Comparison of ENCODE assay signal across 12 mouse cellular contexts in the genomic region with DNA sequence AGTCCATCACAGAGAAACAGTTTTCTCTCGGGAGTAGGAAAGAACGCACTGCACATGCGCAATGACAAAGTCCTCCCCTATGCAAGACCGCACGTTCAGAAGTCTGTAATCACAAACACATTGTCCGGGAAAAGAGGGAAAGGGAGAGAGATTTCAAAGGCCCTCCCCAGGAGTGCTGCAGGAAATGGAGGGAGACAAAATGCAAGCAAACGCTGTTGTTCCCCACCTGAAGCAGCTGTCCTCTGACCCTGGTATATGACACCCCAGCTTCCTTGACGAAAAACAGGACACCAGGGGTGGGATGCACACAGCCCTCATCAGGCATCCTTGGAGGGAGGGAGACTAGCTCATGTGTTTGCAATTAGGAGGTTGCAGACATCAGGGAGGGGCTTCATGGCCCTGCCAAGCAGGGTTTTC.
DNase-seq lines count a peak whose midpoint lies in the region; ATAC-seq and TF ChIP-seq lines count a peak whose summit lies in the region.
"Had no signal": no experiment of that assay in that cellular context is flagged by ENCODE, and none has a peak within 500 bp of the region (broad histone marks: within the 10 kb centered on the region; RNA-seq: fewer than 3 reads in every experiment).

No protein-coding gene starts in this region.

- H3K4me2 ChIP-seq in intestine, embryonic 14.5 days (ENCODE audit: low read length), result peak overlapping the region; percentile 22; the same call in 1 of the 2 replicates
- no peak overlapping the region for H3K4me2 ChIP-seq in intestine, postnatal 0 days (replicated peaks; ENCODE audit: low read depth)
- peak overlapping the region; percentile 51 for H3K4me2 ChIP-seq in limb, embryonic 13.5 days (replicated peaks)
- H3K4me2 ChIP-seq: kidney, embryonic 15.5 days had no signal

- H3K27me3 ChIP-seq in intestine, embryonic 14.5 days (replicated peaks; ENCODE audit: control insufficient read depth, insufficient read depth, low read length), result no peaks in the 10 kb centered on the region
- no peaks in the 10 kb centered on the region for H3K27me3 ChIP-seq in intestine, postnatal 0 days (replicated peaks; ENCODE audit: control insufficient read depth, insufficient read depth, low read length)
- H3K27me3 ChIP-seq in embryonic facial prominence, embryonic 10.5 days (replicated peaks; ENCODE audit: low read depth, poor library complexity, severe bottlenecking), result no peaks in the 10 kb centered on the region
- H3K27me3 ChIP-seq in limb, embryonic 13.5 days, result no peaks in the 10 kb centered on the region

- peak overlapping the region; percentile 18 for H3K27ac ChIP-seq in intestine, embryonic 14.5 days (ENCODE audit: low read depth)
- H3K27ac ChIP-seq in intestine, postnatal 0 days (ENCODE audit: low read depth, low read length), result no peak overlapping the region
- H3K27ac ChIP-seq in embryonic facial prominence, embryonic 10.5 days (replicated peaks), result peak overlapping the region; percentile 82
- H3K27ac ChIP-seq in limb, embryonic 13.5 days, result peak overlapping the region; percentile 88
- H3K27ac ChIP-seq: kidney, embryonic 15.5 days had no signal

- no peak overlapping the region for H3K4me3 ChIP-seq in intestine, embryonic 14.5 days (ENCODE audit: low read depth, low read length)
- no peak overlapping the region for H3K4me3 ChIP-seq in intestine, postnatal 0 days (ENCODE audit: low read depth, low read length)
- peak overlapping the region; percentile 26; the same call in 1 of the 2 replicates for H3K4me3 ChIP-seq in embryonic facial prominence, embryonic 10.5 days
- H3K4me3 ChIP-seq in limb, embryonic 13.5 days, result no peak overlapping the region
- H3K4me3 ChIP-seq: kidney, embryonic 15.5 days had no signal

- H3K36me3 ChIP-seq in intestine, embryonic 14.5 days (ENCODE audit: control insufficient read depth, insufficient read depth, low read length), result no peaks in the 10 kb centered on the region
- no peaks in the 10 kb centered on the region for H3K36me3 ChIP-seq in intestine, postnatal 0 days (ENCODE audit: control insufficient read depth, insufficient read depth)
- peaks cover 14% of the 10 kb centered on the region; the same call in 1 of the 2 replicates for H3K36me3 ChIP-seq in embryonic facial prominence, embryonic 10.5 days (replicated peaks)
- H3K36me3 ChIP-seq in limb, embryonic 13.5 days, result 0 out of 2 replicates have a peak, but pooled peaks cover 6% of the 10 kb centered on the region
- H3K36me3 ChIP-seq: G1E; kidney, embryonic 15.5 days had no signal

- no peak for DNase-seq in intestine, embryonic 14.5 days (ENCODE audit: low spot score)
- DNase-seq in R1 (ENCODE audit: low read depth, low spot score), result peak; percentile 90
- DNase-seq in embryonic facial prominence, embryonic 10.5 days (ENCODE audit: low spot score), result peak; percentile 88
- no peak for DNase-seq in cerebellum, adult 9-10 months
- no peak for DNase-seq in urinary bladder, postnatal 25 days (ENCODE audit: low spot score)
- DNase-seq: adrenal gland, adult 8-10 months; cerebellum, adult 11-12 months had no signal

- no peak overlapping the region for H3K9ac ChIP-seq in intestine, embryonic 14.5 days (ENCODE audit: low read length)
- H3K9ac ChIP-seq in intestine, postnatal 0 days (ENCODE audit: low read depth, low read length), result no peak overlapping the region
- H3K9ac ChIP-seq in limb, embryonic 13.5 days, result no peak overlapping the region
- H3K9ac ChIP-seq: kidney, embryonic 15.5 days had no signal

- ATAC-seq in intestine, embryonic 14.5 days (replicated peaks; ENCODE audit: low FRiP score, low TSS enrichment, low read depth), result no peak
- ATAC-seq in intestine, postnatal 0 days, result no peak
- ATAC-seq in limb, embryonic 13.5 days (ENCODE audit: low FRiP score, low read depth), result peak; percentile 68
- ATAC-seq: forebrain, embryonic 16.5 days had no signal

- H3K9me3 ChIP-seq in intestine, embryonic 14.5 days (ENCODE audit: control insufficient read depth, low read length), result 0 out of 2 replicates have a peak, but pooled peaks cover 4% of the 10 kb centered on the region
- H3K9me3 ChIP-seq in intestine, postnatal 0 days (ENCODE audit: control insufficient read depth), result no peaks in the 10 kb centered on the region
- 0 out of 2 replicates have a peak, but pooled peaks cover 3% of the 10 kb centered on the region for H3K9me3 ChIP-seq in embryonic facial prominence, embryonic 10.5 days
- 0 out of 2 replicates have a peak, but pooled peaks cover 3% of the 10 kb centered on the region for H3K9me3 ChIP-seq in limb, embryonic 13.5 days
- H3K9me3 ChIP-seq: kidney, embryonic 15.5 days had no signal

- H3K4me1 ChIP-seq in intestine, embryonic 14.5 days (replicated peaks; ENCODE audit: control insufficient read depth, insufficient read depth, low read length), result peaks cover 35% of the 10 kb centered on the region
- peaks cover 3% of the 10 kb centered on the region; the same call in 1 of the 2 replicates for H3K4me1 ChIP-seq in intestine, postnatal 0 days (replicated peaks; ENCODE audit: control insufficient read depth, insufficient read depth, low read length)
- H3K4me1 ChIP-seq in embryonic facial prominence, embryonic 10.5 days, result peaks cover 74% of the 10 kb centered on the region
- peaks cover 78% of the 10 kb centered on the region for H3K4me1 ChIP-seq in limb, embryonic 13.5 days

- TF ChIP-seq CTCF in intestine, postnatal 0 days (IDR thresholded peaks at IDR 0.05; ENCODE audit: low read depth), result no peak

- WGBS in intestine, embryonic 14.5 days, result 17% methylated on average over 8 of the region's 8 CpGs
- WGBS in intestine, postnatal 0 days, result 46% methylated on average over 8 of the region's 8 CpGs
- 30% methylated on average over 8 of the region's 8 CpGs for WGBS in embryonic facial prominence, embryonic 10.5 days
- WGBS in limb, embryonic 13.5 days, result 15% methylated on average over 8 of the region's 8 CpGs

Comparison
In these comparisons a context has a peak if more than half of its experiments do, and no peak if none do; other contexts are left out.
1. DNase-seq: peak in R1 (single experiment) and embryonic facial prominence, embryonic 10.5 days (single experiment); none in intestine, embryonic 14.5 days (single experiment), cerebellum, adult 9-10 months (single experiment) and urinary bladder, postnatal 25 days (single experiment).